Mouse (Mus musculus) testis, adult 2 months (tissue): Measurements from ENCODE around the gene Zbtb7a. TPM values are rescaled to one million over a fixed set of nuclear protein-coding genes. Genes with fewer than 3 reads are reported as not detected.

Source experiments
- H3K27ac ChIP-seq: fragments of 200-500 bp; 2 replicates; pipeline ENCODE4 v1.5.1; 2012; ENCODE audit warnings: low read depth, low read length; ENCODE audit not compliant: control insufficient read depth, insufficient read depth
- H3K27me3 ChIP-seq: fragments of 200-500 bp; 2 replicates; pipeline ENCODE4 v1.6.1; 2012; ENCODE audit warnings: mild to moderate bottlenecking, low read length, moderate library complexity; ENCODE audit not compliant: control insufficient read depth, insufficient read depth
- H3K36me3 ChIP-seq: fragments of 200-500 bp; 2 replicates; pipeline ENCODE4 v1.6.1; 2012; ENCODE audit warnings: mild to moderate bottlenecking, low read length; ENCODE audit not compliant: control insufficient read depth, insufficient read depth
- H3K4me1 ChIP-seq: fragments of 200-500 bp; 2 replicates; pipeline ENCODE4 v1.6.1; 2012; ENCODE audit warnings: low read length; ENCODE audit not compliant: control insufficient read depth, insufficient read depth
- H3K4me3 ChIP-seq: fragments of 200-500 bp; 2 replicates; pipeline ENCODE4 v1.5.1; 2012; ENCODE audit warnings: low read depth, mild to moderate bottlenecking, low read length, moderate library complexity, mixed read lengths; ENCODE audit not compliant: control insufficient read depth
- CTCF ChIP-seq: fragments of 200-500 bp; IDR thresholded peaks from 2 replicates; pipeline ENCODE4 v1.5.1; 2012; ENCODE audit warnings: low read depth, mild to moderate bottlenecking, inconsistent platforms, low read length, moderate library complexity; ENCODE audit not compliant: control insufficient read depth, insufficient read depth, insufficient replicate concordance
- POLR2A ChIP-seq: fragments of 200-500 bp; IDR thresholded peaks from 2 replicates; pipeline ENCODE4 v1.6.1; 2012; ENCODE audit warnings: low read depth, mild to moderate bottlenecking, inconsistent platforms, low read length, moderate library complexity; ENCODE audit not compliant: control insufficient read depth
- polyA plus RNA-seq: library from polyadenylated mRNA; depleted of rRNA; stranded (reverse); fragments of >200 nt; gene quantifications from 2 replicates; pipeline ENCODE4 v1.2.3, GENCODE M21; 2012

The Zbtb7a gene
- polyA plus RNA-seq, 1 experiment: 5.6 TPM

DNA sequence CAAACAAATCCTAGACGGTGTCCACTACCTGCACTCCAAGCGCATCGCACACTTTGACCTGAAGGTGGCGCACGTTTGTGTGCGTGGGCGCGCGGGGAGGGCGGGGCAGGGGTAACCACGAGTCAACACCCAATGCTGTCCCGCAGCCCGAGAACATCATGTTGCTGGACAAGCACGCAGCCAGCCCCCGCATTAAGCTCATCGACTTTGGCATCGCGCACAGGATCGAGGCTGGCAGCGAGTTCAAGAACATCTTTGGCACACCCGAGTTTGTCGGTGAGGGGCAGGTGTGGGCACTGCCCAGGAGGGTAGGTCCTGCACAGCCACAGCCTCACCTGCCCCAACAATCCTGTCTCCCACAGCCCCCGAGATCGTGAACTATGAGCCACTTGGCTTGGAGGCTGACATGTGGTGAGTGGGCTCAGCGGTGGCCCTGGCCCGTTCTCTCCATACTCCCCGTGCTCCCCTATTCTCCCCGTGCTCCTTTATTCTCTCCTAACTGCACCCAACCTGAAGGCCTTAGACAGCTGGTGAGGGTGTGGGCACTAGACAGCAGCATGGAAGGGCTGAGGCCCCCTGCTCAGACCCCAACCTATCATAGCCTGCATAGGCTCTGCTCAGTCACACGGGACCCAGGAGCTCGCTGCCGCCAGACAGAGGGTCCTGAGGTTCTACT lies 55.4 kb downstream of the Zbtb7a start:
- peaks cover 42% of the 10 kb centered on the region for H3K4me1 ChIP-seq
- no peak overlapping the region for H3K27ac ChIP-seq
- no peaks in the 10 kb centered on the region for H3K27me3 ChIP-seq
- no peaks in the 10 kb centered on the region for H3K36me3 ChIP-seq
- TF ChIP-seq CTCF (peak; percentile 74; the same call in 1 of the 2 replicates), POLR2A (no peak)
- no peak overlapping the region; the same call in none of the 2 replicates for H3K4me3 ChIP-seq

DNA sequence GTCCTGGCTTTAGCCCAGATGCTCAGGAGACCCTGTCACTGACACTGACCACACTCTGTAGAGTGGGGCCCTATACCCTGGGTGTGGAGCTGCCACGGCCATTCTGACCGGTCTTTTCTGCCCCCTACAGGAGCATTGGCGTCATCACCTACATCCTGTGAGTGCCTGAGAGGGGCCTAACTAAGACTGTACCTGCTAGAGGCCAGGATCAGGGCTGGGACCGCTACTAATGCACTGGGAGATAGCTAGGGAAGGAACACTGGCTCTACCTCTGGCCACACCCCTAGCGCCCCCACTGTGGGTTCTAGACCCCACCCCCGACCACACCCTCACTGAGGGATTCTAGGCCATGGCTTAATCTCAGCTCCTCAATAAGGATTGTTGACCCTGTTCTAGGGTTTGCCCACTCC lies 55.9 kb downstream of the Zbtb7a start:
- no peak overlapping the region; the same call in none of the 2 replicates for H3K4me3 ChIP-seq
- peaks cover 43% of the 10 kb centered on the region for H3K4me1 ChIP-seq
- H3K27ac ChIP-seq: no peak overlapping the region
- no peaks in the 10 kb centered on the region for H3K36me3 ChIP-seq
- no peaks in the 10 kb centered on the region for H3K27me3 ChIP-seq
- TF ChIP-seq POLR2A (no peak), CTCF (no peak; the same call in 1 of the 2 replicates)

DNA sequence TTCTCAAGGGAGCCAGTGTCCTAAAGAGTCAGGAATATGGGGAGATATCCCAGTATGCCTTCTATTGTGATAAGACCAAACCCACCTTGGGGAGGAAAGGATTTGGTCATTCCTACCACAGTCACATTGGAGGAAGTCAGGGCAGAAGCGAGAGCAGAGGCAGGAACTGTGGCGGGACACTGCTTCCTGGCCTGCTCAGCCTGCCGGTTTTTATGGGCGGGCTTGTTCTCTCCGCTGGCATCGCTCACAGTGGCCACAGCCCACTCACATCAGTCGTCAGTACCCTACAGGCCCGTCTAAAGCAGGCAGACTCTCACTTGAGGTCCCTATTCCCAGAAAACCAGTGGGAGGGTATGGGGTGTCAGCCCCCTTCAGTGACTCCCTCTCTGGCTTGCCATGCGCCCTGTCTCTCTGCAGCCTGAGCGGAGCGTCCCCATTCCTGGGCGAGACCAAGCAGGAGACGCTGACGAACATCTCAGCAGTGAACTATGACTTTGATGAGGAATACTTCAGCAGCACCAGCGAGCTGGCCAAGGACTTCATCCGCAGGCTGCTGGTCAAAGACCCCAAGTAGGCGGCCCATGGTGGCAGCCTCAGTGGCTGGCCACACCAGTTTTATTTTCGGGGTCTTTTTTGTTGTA lies 56.4 kb downstream of the Zbtb7a start:
- no peaks in the 10 kb centered on the region for H3K36me3 ChIP-seq
- H3K27me3 ChIP-seq: no peaks in the 10 kb centered on the region
- TF ChIP-seq POLR2A (no peak), CTCF (no peak)
- H3K4me3 ChIP-seq: peak overlapping the region; percentile 7
- peaks cover 43% of the 10 kb centered on the region for H3K4me1 ChIP-seq
- H3K27ac ChIP-seq: no peak overlapping the region; the same call in 1 of the 2 replicates

DNA sequence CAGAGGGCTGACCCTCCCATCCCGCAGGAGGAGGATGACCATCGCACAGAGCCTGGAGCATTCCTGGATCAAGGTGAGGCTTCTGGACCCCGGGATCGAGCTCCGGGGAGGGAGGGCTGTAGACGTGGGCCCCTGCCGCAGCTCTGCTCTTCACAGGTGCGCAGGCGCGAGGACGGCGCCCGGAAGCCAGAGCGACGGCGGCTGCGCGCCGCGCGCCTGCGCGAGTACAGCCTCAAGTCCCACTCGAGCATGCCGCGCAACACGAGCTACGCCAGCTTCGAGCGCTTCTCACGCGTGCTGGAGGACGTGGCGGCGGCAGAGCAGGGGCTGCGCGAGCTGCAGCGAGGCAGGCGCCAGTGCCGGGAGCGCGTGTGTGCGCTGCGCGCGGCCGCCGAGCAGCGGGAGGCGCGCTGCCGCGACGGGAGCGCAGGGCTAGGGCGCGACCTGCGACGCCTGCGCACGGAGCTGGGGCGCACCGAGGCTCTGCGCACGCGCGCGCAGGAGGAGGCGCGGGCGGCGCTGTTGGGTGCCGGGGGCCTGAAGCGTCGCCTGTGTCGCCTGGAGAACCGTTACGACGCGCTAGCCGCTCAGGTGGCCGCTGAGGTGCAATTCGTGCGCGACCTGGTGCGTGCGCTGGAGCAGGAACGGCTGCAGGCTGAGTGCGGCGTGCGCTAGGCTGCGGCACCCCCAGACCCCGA lies 57.4 kb downstream of the Zbtb7a start:
- Histone ChIP-seq H3K27ac (peak overlapping the region; percentile 83), H3K4me1 (peaks cover 44% of the 10 kb centered on the region), H3K4me3 (peak overlapping the region; percentile 85), H3K27me3 (no peaks in the 10 kb centered on the region), H3K36me3 (no peaks in the 10 kb centered on the region)
- TF ChIP-seq CTCF (no peak), POLR2A (no peak; the same call in 1 of the 2 replicates)

- TF ChIP-seq CTCF (no peak), POLR2A (no peak)
- Histone ChIP-seq H3K27ac (peak overlapping the region; percentile 83), H3K4me3 (peak overlapping the region; percentile 85), H3K27me3 (no peaks in the 10 kb centered on the region), H3K36me3 (no peaks in the 10 kb centered on the region), H3K4me1 (peaks cover 45% of the 10 kb centered on the region)
Measured at GRCm38 (mm10) chr10:81192968-81193501, 58.0 kb downstream of the Zbtb7a start.

- Histone ChIP-seq H3K4me3 (peak overlapping the region; percentile 88), H3K27ac (peak overlapping the region; percentile 61), H3K27me3 (no peaks in the 10 kb centered on the region), H3K4me1 (peaks cover 45% of the 10 kb centered on the region), H3K36me3 (no peaks in the 10 kb centered on the region)
- TF ChIP-seq CTCF: no peak
- peak; percentile 61; the same call in 1 of the 2 replicates for TF ChIP-seq POLR2A
Measured at GRCm38 (mm10) chr10:81193991-81194774, 59.2 kb downstream of the Zbtb7a start.
